Mouse (Mus musculus) hindbrain, embryonic 15.5 days (tissue): ENCODE measurements around the gene Gm49387. TPM values are rescaled to one million over a fixed set of nuclear protein-coding genes. Genes with fewer than 3 reads are reported as not detected.

Experiments
- ATAC-seq: fragments of 200-750 bp; cut with Nextera tagmentation; 2 replicates; pipeline ENCODE4 v1.8.0; 2017; ENCODE audit warnings: low read depth, moderate number of reproducible peaks, moderate TSS enrichment; ENCODE audit not compliant: low FRiP score
- H3K27ac ChIP-seq: fragments of 300-500 bp; sonication (generic); replicated peaks from 2 replicates; pipeline ENCODE4 v1.5.1; 2015; ENCODE audit warnings: mild to moderate bottlenecking, inconsistent platforms
- H3K27me3 ChIP-seq: fragments of 300-500 bp; sonication (generic); 2 replicates; pipeline ENCODE4 v1.6.1; 2015; ENCODE audit warnings: control low read depth, inconsistent platforms
- H3K36me3 ChIP-seq: fragments of 300-500 bp; sonication (generic); 2 replicates; pipeline ENCODE4 v1.6.1; 2015; ENCODE audit warnings: control low read depth, inconsistent platforms
- H3K4me1 ChIP-seq: fragments of 300-500 bp; sonication (generic); replicated peaks from 2 replicates; pipeline ENCODE4 v1.6.1; 2015; ENCODE audit warnings: control low read depth, inconsistent platforms
- H3K4me2 ChIP-seq: fragments of 300-500 bp; sonication (generic); 2 replicates; pipeline ENCODE4 v1.6.1; 2015; ENCODE audit warnings: moderate library complexity, mild to moderate bottlenecking, inconsistent platforms
- H3K4me3 ChIP-seq: fragments of 300-500 bp; sonication (generic); 2 replicates; pipeline ENCODE4 v1.5.1; 2015; ENCODE audit warnings: mild to moderate bottlenecking, inconsistent platforms
- H3K9ac ChIP-seq: fragments of 300-500 bp; sonication (generic); 2 replicates; pipeline ENCODE4 v1.6.1; 2015; ENCODE audit warnings: inconsistent platforms
- H3K9me3 ChIP-seq: fragments of 300-500 bp; sonication (generic); 2 replicates; pipeline ENCODE4 v1.6.1; 2016; ENCODE audit warnings: control low read depth, inconsistent platforms
- whole genome bisulfite sequencing: fragments of 180-500 bp; shearing (Covaris S2); methylation state at CpG from one replicate; pipeline ENCODE4 v1.1.7; 2015; 5-methylcytosine and 5-hydroxymethylcytosine counted together
- polyA plus RNA-seq: library from polyadenylated mRNA; unstranded; fragments of >200 nt; fragmentation: Nextera tagmentation; extraction: Ambion mirVana; gene quantifications from 2 replicates; pipeline ENCODE4 v1.2.1, GENCODE M21; 2015

Gm49387 gene
- polyA plus RNA-seq, 1 experiment from 2014 or later: not detected

GRCm38 (mm10) chr14:31559216-31559615 is 81.5 kb downstream of the Gm49387 start:
- Histone ChIP-seq H3K27me3 (no peaks in the 10 kb centered on the region), H3K27ac (no peak overlapping the region), H3K9ac (no peak overlapping the region), H3K9me3 (no peaks in the 10 kb centered on the region), H3K4me1 (no peaks in the 10 kb centered on the region), H3K4me3 (no peak overlapping the region), H3K36me3 (no peaks in the 10 kb centered on the region), H3K4me2 (no peak overlapping the region)
- ATAC-seq: no peak
- 54% methylated on average over 5 of the region's 5 CpGs for WGBS

- Histone ChIP-seq H3K9ac (no peak overlapping the region), H3K4me1 (no peaks in the 10 kb centered on the region), H3K36me3 (no peaks in the 10 kb centered on the region), H3K27ac (no peak overlapping the region), H3K4me3 (no peak overlapping the region), H3K9me3 (no peaks in the 10 kb centered on the region), H3K4me2 (no peak overlapping the region), H3K27me3 (no peaks in the 10 kb centered on the region)
- no peak for ATAC-seq
- 60% methylated on average over 9 of the region's 9 CpGs for WGBS
Measured at GRCm38 (mm10) chr14:31557784-31558183, 82.9 kb downstream of the Gm49387 start.

GRCm38 (mm10) chr14:31557273-31557672 is 83.4 kb downstream of the Gm49387 start:
- H3K4me1 ChIP-seq: no peaks in the 10 kb centered on the region
- ATAC-seq: no peak
- no peak overlapping the region for H3K4me3 ChIP-seq
- H3K9me3 ChIP-seq: no peaks in the 10 kb centered on the region
- 76% methylated on average over 8 of the region's 8 CpGs for WGBS
- no peak overlapping the region for H3K27ac ChIP-seq
- no peaks in the 10 kb centered on the region for H3K27me3 ChIP-seq
- no peak overlapping the region for H3K4me2 ChIP-seq
- no peak overlapping the region for H3K9ac ChIP-seq
- no peaks in the 10 kb centered on the region for H3K36me3 ChIP-seq

- H3K27ac ChIP-seq: no peak overlapping the region
Measured at GRCm38 (mm10) chr14:31556526-31557260, 84.0 kb downstream of the Gm49387 start.

GRCm38 (mm10) chr14:31555963-31556434 is 84.7 kb downstream of the Gm49387 start:
- Histone ChIP-seq H3K4me3 (no peak overlapping the region), H3K9ac (no peak overlapping the region), H3K4me2 (no peak overlapping the region), H3K27me3 (no peaks in the 10 kb centered on the region), H3K27ac (no peak overlapping the region), H3K4me1 (no peaks in the 10 kb centered on the region), H3K36me3 (no peaks in the 10 kb centered on the region), H3K9me3 (no peaks in the 10 kb centered on the region)
- whole genome bisulfite sequencing: 73% methylated on average over 14 of the region's 14 CpGs
- ATAC-seq: no peak

More at GRCm38 (mm10) chr14:31556526-31557260, 84.0 kb downstream of the Gm49387 start:
- Histone ChIP-seq H3K4me1 (no peaks in the 10 kb centered on the region), H3K36me3 (no peaks in the 10 kb centered on the region), H3K9me3 (no peaks in the 10 kb centered on the region), H3K27me3 (no peaks in the 10 kb centered on the region), H3K9ac (no peak overlapping the region), H3K4me3 (no peak overlapping the region), H3K4me2 (no peak overlapping the region)
- no peak for ATAC-seq
- WGBS: 91% methylated on average over 9 of the region's 9 CpGs

GRCm38 (mm10) chr14:31555021-31555420 is 85.7 kb downstream of the Gm49387 start:
- no peak for ATAC-seq
- 94% methylated on average over 7 of the region's 7 CpGs for WGBS

GRCm38 (mm10) chr14:31543885-31544442 is 96.7 kb downstream of the Gm49387 start:
- no peak overlapping the region for H3K4me3 ChIP-seq
- no peak for ATAC-seq
- H3K9ac ChIP-seq: no peak overlapping the region
- no peaks in the 10 kb centered on the region for H3K4me1 ChIP-seq
- H3K27me3 ChIP-seq: no peaks in the 10 kb centered on the region
- no peak overlapping the region for H3K4me2 ChIP-seq
- WGBS: 80% methylated on average over 11 of the region's 11 CpGs
- H3K9me3 ChIP-seq: no peaks in the 10 kb centered on the region
- H3K36me3 ChIP-seq: no peaks in the 10 kb centered on the region
- no peak overlapping the region for H3K27ac ChIP-seq

More at GRCm38 (mm10) chr14:31555021-31555420, 85.7 kb downstream of the Gm49387 start:
- Histone ChIP-seq H3K36me3 (no peaks in the 10 kb centered on the region), H3K9ac (no peak overlapping the region), H3K4me1 (no peaks in the 10 kb centered on the region), H3K9me3 (no peaks in the 10 kb centered on the region), H3K27ac (no peak overlapping the region), H3K4me3 (no peak overlapping the region), H3K4me2 (no peak overlapping the region), H3K27me3 (no peaks in the 10 kb centered on the region)

- H3K9me3 ChIP-seq: no peaks in the 10 kb centered on the region
- H3K4me2 ChIP-seq: no peak overlapping the region
- 73% methylated on average over 6 of the region's 6 CpGs for WGBS
- H3K36me3 ChIP-seq: no peaks in the 10 kb centered on the region
- ATAC-seq: no peak
- no peaks in the 10 kb centered on the region for H3K27me3 ChIP-seq
- no peaks in the 10 kb centered on the region for H3K4me1 ChIP-seq
- H3K4me3 ChIP-seq: no peak overlapping the region
- H3K9ac ChIP-seq: no peak overlapping the region
- no peak overlapping the region for H3K27ac ChIP-seq
Measured at GRCm38 (mm10) chr14:31537298-31537697, 103.4 kb downstream of the Gm49387 start.

- Histone ChIP-seq H3K27ac (no peak overlapping the region), H3K9ac (no peak overlapping the region), H3K9me3 (no peaks in the 10 kb centered on the region), H3K36me3 (no peaks in the 10 kb centered on the region), H3K4me2 (no peak overlapping the region), H3K4me1 (no peaks in the 10 kb centered on the region), H3K4me3 (no peak overlapping the region), H3K27me3 (no peaks in the 10 kb centered on the region)
- WGBS: 62% methylated on average over 3 of the region's 3 CpGs
- ATAC-seq: no peak
Measured at GRCm38 (mm10) chr14:31532656-31533055, 108.0 kb downstream of the Gm49387 start.

- Histone ChIP-seq H3K9me3 (no peaks in the 10 kb centered on the region), H3K4me1 (no peaks in the 10 kb centered on the region), H3K27ac (no peak overlapping the region), H3K9ac (no peak overlapping the region), H3K4me3 (no peak overlapping the region), H3K4me2 (no peak overlapping the region), H3K27me3 (no peaks in the 10 kb centered on the region), H3K36me3 (no peaks in the 10 kb centered on the region)
- no peak for ATAC-seq
- WGBS: 78% methylated on average over 12 of the region's 12 CpGs
Measured at GRCm38 (mm10) chr14:31531506-31532148, 109.1 kb downstream of the Gm49387 start.

GRCm38 (mm10) chr14:31530847-31531246 is 109.8 kb downstream of the Gm49387 start:
- Histone ChIP-seq H3K27ac (no peak overlapping the region), H3K9me3 (no peaks in the 10 kb centered on the region), H3K27me3 (no peaks in the 10 kb centered on the region), H3K36me3 (no peaks in the 10 kb centered on the region), H3K9ac (no peak overlapping the region), H3K4me3 (no peak overlapping the region), H3K4me1 (no peaks in the 10 kb centered on the region), H3K4me2 (no peak overlapping the region)
- no peak for ATAC-seq
- 93% methylated on average over 4 of the region's 4 CpGs for WGBS

GRCm38 (mm10) chr14:31525040-31525810 is 115.5 kb downstream of the Gm49387 start:
- H3K27ac ChIP-seq: no peak overlapping the region
- H3K4me3 ChIP-seq: no peak overlapping the region
- WGBS: 84% methylated on average over 7 of the region's 7 CpGs
- ATAC-seq: no peak
- H3K9me3 ChIP-seq: no peaks in the 10 kb centered on the region
- no peaks in the 10 kb centered on the region for H3K4me1 ChIP-seq
- no peaks in the 10 kb centered on the region for H3K36me3 ChIP-seq
- H3K9ac ChIP-seq: no peak overlapping the region
- no peaks in the 10 kb centered on the region for H3K27me3 ChIP-seq
- no peak overlapping the region for H3K4me2 ChIP-seq
